Mouse (Mus musculus): ENCODE results near the gene Itgal.

- no peak for TF ChIP-seq CTCF (IDR thresholded peaks at IDR 0.05; ENCODE audit: borderline replicate concordance, insufficient read depth, low read depth, low read length)
- TF ChIP-seq POLR2A (IDR thresholded peaks at IDR 0.05; ENCODE audit: borderline replicate concordance, insufficient read depth, low read length) = no peak
Observed at GRCm38 (mm10) chr7:127276519-127276961, 19.5 kb upstream of the Itgal start.
